Mouse (Mus musculus): ENCODE data around the gene Fmo5.
A peak's percentile ranks its signal among the peaks of the same experiment; 100 is the strongest.

- TF ChIP-seq POLR2A (IDR thresholded peaks at IDR 0.05; ENCODE audit: low read depth, low read length) (no peak), CTCF (IDR thresholded peaks at IDR 0.05; ENCODE audit: extremely low read depth, insufficient read depth, insufficient read length, insufficient replicate concordance) (peak; percentile 89)
Measured at GRCm38 (mm10) chr3:97680631-97681320, 52.2 kb downstream of the Fmo5 start.

Measured in spleen, adult 2 months (tissue).